Mouse (Mus musculus) 3134 (cell line): ENCODE results near the gene Dpf1.

Experiments used
- DNase-seq: peaks from one replicate; pipeline ENCODE4 v3.0.0-alpha.2; 2011; ENCODE audit warnings: low spot score; ENCODE audit not compliant: insufficient read length; ENCODE audit errors: extremely low read depth

Dpf1 gene

DNA sequence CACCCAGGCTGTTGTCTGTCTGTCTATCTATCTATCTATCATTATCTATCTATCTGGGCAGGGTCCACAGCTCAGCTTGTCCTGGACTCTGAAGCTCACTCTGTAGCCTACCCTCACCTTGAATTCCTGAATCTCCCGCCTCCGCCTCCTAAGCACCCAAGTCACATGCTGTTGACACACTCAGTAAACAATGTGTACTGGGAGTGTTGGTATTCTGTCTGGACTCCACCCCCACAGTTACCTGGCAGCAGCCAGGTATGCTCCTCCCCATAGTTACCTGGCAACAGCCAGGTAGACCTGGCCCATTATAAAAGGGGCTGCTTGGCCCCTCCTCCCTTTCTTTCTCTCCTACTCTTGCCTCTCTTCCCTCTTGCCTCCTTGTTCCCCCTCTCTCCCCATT lies 15.7 kb upstream of the Dpf1 start:
- DNase-seq: no peak

DNA sequence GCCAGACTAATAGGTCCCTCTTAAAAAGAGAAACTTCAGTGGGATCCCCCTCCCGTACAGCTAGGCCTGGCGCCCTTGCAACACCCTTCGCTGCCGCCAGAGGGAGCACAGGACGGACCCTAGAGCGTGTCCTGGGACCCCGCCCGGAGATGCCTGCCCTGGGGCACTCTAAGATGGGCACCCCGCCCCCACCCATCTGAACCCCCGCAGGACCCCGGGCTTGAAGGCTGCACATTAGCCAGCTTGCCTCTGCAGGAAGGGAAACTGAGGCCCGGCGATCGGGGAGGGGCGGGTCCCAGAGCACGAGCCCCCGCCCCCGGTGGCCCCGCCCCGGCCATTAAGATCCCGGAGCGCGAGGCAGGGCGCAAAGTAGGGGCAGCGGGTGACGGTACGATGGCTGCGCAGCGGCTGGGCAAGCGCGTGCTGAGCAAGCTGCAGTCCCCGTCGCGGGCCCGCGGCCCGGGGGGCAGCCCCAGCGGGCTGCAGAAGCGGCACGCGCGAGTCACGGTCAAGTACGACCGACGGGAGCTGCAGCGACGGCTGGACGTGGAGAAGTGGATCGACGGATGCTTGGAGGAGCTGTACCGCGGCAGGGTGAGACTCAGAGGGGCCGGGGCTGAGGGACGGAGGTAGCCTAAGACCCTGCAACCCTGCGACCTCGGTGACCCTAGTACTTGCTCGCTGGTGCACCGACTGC lies 14.7 kb upstream of the Dpf1 start, which contains the start of gene Ppp1r14a:
Gene Ppp1r14a, plus strand, starts transcription at position 367 of the 697 bp plus-strand sequence.
- no peak for DNase-seq

DNA sequence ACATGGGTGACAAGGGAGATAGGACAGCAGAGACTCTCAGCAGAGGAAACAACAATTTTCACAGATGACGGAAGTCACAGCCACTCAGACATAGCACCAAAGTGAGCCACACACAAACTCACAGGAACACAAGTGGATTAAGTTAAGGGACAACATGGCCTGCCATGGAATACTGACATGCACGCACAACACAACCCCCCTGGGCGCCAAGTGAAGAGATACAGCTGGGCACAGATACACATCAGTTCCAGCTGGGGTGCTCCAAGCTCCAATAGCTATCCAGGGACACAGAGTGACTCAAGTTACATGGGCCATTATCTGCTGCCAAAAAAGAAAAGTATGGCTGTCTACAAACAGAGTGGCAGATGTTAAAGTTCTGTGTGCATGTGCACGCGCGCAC lies 13.9 kb upstream of the Dpf1 start:
- DNase-seq: no peak

DNA sequence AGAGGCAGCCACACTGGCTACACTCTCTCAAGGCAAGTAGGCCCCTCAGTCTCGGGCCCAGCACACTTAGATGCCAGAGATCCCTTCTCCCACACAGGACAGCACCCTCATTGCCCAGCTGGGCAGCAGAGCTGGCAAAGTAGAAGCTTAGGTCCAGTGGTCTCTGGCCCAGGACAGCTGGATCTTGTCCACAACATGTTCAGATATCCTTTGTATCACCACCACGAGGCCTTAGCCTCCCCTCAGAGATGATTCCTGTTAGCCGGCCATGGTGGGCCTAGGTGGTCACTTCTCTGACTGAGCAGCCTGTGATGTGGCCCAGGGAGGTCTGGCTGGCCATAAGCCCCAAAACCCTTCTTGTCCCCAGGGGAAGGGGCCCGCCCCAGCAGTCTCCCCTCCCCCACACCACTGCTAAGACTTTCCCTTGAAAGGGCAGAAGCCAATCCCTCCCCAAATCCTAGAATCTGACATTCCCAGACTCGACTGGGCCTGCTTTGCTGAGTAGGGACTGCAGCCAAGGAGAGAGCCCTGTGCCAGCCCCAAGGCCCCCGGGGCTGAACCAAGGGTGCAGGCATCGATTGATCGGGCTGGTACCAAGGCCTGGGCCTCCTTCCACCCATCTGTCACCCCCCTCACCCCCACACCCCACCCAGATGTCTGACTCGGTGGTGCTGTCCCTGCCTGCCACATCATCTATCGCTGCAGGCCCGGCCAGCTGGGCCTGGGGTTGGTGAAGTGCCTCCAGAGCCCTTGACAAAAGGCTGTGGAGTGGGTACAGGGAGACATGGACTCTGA lies 12.9 kb upstream of the Dpf1 start:
- no peak for DNase-seq

DNA sequence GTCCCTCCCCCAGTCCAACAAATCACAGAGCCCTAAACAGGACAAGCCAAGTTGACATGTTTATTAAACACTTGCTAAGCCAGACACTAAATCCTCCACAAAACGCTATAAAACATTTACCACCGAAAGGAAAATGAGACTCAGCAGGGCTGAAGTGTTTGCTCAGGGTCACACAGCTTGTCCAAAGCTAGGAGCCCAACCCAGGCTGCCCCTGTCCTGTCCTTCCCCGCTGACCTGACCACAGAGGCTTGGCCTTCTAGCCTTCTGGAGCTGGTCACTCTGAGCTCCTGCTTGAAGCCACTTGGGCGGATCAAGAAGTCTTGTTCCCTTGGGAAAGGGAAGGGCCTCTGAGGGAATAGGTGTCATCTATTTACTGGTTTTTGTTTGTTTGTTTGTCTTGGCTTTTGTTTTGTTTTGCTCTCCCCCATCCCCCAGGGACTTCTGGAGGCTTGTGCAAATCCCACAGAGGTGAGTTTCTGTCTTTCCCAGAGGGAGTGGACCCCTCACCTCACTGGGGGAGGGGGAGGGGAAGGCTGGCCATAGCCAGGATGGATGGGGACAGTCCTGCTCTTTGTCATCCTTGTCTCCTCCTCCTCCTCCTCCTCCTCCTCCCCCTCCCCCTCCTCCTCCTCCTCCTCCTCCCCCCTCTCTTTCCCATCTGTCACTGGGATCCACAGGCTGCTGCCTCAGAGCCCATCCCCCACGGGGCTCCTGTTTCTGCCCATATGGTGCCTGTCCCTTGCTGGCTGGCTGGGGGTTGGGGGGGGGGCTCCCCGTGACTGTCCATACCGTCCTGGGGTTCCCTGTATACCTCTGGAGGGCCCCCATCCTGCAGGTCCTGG lies 11.9 kb upstream of the Dpf1 start:
- peak; percentile 72 for DNase-seq

DNA sequence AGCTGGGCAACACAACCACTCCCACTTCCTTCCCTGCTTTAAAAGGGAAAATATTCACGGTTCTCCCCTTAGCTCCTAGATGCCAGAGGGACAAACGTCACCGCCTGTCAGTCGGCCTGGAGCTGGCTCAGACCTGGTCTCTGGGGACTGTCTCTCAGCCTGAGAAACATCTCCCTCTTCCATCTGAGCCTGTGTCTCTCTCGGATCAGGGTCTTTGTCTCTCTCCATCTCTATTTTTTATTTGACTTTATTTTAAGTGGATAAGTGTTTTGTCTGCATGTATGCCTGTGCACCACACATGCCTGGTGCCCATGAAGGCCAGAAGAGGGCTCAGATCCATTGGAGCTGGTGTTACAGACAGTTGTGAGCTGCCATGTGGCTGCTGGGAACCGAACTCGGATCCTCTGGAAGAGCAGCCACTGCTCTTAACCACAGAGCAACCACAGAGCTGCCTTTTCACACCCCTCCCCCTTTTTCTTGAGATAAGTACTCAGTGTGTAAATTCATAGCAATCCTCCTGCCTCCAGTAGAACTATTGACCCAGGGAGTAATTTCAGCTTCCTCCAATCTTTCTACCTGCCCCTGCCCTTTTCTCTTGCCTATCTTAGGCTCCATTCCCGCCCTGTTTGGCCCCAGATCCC lies 11.2 kb upstream of the Dpf1 start:
- no peak for DNase-seq

DNA sequence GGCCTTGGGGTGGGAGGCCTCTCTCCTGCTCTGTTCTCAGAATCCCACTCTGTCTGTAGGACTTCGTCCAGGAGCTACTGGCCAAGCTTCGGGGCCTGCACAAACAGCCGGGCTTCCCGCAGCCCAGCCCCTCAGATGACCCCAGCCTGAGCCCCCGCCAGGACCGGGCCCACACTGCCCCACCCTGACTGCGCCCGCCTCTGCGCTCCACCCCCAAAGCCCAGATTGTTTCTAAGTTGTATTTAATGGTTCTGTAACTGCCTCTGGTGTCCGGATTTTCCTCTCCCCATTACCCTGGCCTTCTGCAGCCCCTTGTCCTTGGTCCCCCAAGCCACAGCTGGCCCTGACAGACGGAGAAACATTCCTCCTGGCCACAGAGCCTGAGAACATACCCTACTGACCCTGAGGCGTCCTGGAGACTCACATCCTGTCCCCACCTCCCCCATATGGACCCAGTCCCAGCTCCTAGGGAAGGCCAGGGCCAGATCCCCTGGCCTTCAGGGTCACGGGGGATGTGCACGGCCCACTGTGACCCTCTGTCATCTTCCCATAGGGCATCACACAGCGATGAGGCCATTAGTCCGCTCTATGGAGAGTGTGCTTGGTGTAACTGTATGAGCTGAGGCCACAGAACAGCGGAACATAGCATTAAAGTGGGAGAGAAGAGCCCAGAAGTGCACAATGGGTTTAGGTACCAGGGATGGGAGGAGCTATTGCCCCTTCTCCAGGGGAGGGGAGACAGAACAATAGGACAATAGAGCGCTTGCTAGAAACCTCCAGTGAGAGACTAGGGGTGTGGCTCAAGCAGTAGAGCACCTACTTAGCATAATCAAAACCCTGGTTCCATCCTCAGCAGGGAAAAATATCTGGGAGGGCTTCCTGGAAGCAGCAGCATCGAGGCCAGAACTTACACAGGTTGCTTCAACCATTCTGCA lies 10.4 kb upstream of the Dpf1 start:
- no peak for DNase-seq

DNA sequence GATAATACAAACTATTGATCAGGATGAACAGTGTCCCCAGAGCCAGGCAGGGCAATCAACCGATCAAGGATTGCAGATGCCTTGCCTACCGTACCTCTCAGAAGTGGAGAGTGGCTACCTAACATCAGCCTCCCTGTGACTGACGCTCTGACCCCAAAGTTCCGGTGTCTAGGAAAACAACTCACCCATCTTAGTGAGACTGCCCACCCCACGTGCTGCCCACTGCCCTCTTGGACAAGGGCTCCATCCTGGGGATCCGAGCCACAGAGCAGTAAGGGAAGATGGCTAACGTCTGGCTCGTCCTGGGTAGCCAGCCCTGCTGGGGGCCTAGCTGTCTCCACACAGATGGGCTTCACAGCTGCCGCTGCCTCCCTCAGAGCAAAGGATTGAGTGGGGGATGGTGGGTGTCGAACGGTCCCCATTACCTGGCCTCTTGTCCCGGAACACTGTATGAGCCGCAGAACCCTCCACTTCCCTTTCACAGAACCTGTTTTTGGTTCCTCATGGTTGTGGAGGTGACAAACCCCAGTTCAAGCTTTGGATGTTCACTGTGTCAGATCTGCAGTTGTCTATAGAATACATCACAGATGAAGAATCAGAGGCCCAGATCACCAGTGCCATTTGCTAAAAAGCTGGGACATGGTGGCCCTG lies 9.5 kb upstream of the Dpf1 start:
- no peak for DNase-seq

DNA sequence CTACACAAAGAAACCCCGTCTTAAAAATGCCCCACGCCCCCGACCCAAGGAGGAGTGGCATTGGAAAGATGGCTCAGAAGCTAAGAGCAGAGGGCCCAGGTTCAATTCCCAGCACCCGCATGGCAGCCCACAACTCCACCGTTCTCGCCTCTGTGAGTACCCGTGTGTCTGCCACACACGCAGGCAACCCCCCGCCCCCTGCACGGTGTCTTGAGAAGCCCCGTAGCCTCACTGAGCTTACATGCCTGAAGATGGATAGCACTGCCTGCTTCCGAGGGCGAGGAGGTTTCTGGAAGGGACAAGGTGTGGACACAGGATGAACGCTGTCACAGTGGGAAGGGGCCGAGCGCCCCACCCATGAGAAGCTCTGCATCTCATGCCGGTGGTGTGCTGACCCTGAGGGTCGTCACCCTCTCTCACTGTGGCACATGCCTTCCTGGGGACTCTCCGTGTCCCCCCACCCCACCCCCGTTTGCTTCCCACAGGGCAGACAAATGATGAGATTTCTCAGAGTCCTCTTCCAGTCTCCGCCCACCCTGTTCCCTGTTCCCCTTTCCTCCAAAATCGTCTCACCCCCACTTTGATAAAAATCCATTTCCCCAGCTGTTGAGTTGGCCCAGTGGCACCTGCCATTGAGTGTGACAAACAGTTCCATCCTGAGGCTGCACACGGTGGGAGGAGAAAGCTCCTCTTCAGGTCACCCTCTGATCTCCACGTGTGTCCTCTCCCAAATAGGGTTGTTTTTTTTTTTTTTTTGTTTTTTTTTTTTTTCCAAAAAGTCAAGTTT lies 7.7 kb upstream of the Dpf1 start:
- no peak for DNase-seq

DNA sequence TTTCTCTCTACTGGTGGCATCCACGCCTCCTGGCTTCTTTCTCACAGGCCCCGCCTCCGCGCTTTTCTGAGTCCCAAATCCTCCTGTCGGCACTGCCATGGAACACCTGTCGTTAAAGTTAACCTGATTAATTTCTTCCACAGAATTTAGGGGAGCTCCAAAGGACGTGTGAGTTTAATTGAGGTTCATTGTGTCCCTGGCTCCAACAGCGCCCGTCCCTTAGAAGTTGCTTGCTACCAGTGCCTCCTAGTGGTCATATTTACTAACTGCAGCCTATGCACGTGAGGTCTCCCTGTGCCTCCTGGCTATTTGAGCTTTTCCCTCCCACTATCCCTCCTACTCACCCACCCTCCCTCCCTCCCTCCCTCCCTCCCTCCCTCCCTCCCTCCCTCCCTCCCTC lies 6.8 kb upstream of the Dpf1 start:
- DNase-seq: no peak

DNA sequence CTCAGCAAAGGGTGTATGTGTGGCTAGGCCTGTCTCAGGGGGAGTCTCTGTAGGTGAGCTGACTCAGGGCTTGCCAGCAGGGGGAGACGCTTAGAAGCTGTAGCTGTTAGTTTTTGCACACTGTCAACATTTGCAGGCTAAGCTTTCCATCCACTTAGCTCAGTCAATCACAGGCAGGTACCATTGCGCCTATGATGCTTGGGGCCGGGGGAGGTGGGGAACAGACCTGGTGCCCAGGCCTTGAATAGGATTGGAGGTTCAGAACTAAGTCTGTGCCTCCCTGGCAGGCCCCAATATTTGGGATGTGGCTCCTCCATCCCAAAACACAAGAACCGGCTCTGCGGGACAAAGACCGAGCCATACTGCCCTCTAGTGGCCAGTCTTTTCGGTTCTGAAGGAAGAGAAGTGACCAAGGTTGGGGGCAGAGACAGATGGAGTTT lies 2.6 kb upstream of the Dpf1 start:
- peak; percentile 50 for DNase-seq

DNA sequence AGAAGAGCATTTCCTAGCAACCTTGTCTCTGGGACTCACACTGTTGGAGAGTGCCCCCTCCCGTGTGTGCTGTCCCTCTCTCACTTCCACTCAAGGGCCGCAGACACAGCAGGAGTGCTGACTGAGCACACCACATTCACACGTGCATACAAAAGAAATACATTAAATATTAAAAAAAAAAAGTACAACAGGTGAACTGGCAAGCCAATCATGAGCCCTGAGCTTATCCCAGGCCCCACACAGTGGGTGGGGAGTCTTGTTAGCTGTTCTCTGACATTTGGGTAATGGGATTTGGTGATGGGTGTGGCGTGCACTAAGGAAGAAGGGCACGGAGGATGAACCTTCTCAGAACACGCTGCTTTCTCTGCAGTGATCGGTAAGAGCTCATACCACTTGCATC lies 1.1 kb upstream of the Dpf1 start:
- no peak for DNase-seq

DNA sequence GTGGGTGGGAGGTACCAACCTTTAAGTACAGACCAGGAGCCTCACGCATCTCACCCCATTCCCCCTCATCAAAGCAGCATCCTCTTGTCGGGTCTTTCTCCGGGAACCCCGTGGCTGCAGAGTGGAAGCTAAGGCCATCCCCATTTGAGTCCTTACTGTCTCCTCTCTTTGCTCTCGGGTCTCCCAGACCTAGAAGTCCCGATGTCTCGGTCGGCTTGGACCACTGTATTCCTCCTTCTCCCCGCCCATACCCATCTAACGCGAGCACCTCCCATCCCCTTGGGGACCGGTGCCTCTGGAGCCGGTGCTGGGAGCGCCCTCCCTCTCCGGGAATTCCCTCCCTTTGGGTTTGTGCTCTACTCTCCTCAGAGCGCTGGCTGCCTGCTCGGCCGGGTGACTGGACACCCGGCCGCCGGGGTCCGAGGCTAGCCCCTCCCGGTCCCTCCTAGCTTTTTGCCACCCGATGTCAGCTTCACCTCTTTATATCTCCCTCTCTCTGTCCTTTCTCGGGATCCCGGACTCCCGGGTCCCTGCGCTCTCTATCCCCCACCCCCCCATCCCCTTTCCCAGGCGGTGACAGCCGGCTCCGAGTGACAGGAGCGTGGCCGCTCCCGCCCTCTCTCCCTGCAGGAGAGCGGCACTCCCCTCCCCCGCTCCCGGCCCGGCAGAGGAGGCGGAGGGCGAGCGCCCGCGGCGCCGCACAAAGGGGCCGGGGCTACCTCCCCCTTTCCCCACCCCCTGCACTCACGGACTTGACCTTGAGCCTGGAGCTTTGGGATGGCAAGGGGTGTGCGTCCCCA lies 912 bp downstream of the Dpf1 start:
- no peak for DNase-seq

DNA sequence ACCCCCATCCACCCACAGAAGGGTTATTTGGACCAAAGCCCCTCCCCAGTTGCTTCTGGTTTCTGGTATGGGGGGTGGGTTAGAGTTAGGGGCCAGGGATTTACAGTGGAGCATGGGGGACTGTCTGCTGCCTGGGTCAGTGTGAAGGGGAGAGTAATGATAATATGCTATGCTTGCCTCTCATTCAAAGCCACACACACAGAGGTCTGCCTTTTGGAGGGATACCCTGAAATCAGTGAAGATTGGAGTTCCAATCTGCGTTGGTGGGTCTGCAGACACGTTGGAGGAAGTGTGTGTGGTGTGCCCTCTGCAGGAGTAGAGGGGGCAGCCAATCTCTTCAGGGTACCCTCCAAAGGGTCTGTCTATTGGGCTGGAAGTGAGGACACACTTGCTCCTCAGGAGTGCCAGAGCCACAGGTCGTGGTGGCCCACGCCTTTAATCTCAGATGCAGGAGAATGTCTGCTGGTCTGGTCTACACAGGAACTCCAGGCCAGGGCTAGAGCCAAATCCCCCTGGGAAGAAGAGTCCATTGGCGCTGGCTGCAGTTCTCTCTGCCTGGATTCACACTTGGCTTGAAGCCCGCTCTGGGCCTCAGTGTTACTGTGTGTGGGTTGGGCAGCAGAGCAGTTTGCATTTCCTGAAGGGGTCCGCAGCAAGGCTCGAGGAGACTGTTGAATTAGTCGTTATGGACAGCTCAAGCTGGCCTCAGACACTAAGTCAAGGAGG lies 1.7 kb downstream of the Dpf1 start:
- no peak for DNase-seq

DNA sequence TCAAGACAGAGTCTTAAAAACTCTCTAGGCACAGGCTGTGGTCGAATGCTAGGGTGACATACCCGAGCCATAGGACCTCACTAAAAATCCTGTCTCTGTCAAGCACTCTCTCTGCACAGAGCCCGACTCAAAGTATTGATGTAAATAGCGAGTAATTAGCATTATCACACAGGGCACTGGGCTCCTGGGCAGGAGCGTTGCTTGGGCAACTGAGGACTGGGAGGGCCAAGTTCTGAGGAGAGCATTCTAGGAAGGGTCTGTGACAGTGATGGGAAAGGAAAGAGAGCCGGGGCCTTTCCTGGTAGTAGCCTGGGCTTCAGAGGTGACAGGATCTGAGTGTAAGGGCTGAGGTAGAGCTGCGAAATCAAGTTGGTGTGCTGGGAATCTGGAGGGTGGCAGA lies 2.4 kb downstream of the Dpf1 start:
- no peak for DNase-seq

DNA sequence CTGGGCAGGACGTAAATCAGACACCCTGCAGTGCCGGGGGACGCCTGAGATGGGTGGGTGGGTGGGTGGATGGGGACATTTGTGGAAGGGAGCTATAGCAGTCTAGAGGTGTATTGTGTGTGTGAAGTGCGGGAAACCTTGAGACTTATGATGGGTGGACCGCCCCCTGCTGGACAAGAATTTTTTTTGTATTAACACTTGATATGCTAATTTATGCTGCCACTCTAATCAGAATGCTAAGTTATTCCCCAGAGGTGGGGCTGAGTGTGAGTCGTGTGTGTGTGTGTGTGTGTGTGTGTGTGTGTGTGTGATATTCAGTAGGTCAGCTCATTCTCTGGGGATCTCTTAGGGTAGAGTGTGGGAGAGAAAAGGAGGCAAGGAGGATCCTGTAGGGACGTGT lies 2.9 kb downstream of the Dpf1 start:
- no peak for DNase-seq
